Mouse (Mus musculus): ENCODE measurements around the gene Elf2. TPM values are rescaled to one million over a fixed set of nuclear protein-coding genes. Genes with fewer than 3 reads are reported as not detected.

Elf2 gene
- polyA plus RNA-seq, 1 experiment: 54.0 TPM

- TF ChIP-seq CTCF (IDR thresholded peaks at IDR 0.05; ENCODE audit: low read depth, low read length) (no peak), POLR2A (IDR thresholded peaks at IDR 0.05; ENCODE audit: borderline replicate concordance, low read depth, low read length) (no peak)
- Histone ChIP-seq H3K27ac (ENCODE audit: insufficient read depth, low read depth, low read length) (no peak overlapping the region), H3K4me3 (ENCODE audit: insufficient read depth, low read length) (peak overlapping the region; percentile 58), H3K4me1 (ENCODE audit: control insufficient read depth, insufficient read depth, low read length) (peaks cover 4% of the 10 kb centered on the region)
These were observed 37.6 kb upstream of the Elf2 start for GRCm38 (mm10) chr3:51377878-51378664.

GRCm38 (mm10) chr3:51375307-51376265 is 35.1 kb upstream of the Elf2 start:
- Histone ChIP-seq H3K27ac (ENCODE audit: insufficient read depth, low read depth, low read length) (no peak overlapping the region), H3K4me3 (ENCODE audit: insufficient read depth, low read length) (no peak overlapping the region), H3K4me1 (ENCODE audit: control insufficient read depth, insufficient read depth, low read length) (peaks cover 4% of the 10 kb centered on the region)
- no peak for TF ChIP-seq CTCF (IDR thresholded peaks at IDR 0.05; ENCODE audit: low read depth, low read length)
- TF ChIP-seq POLR2A (IDR thresholded peaks at IDR 0.05; ENCODE audit: borderline replicate concordance, low read depth, low read length): no peak

GRCm38 (mm10) chr3:51373544-51373943 is 33.1 kb upstream of the Elf2 start:
- TF ChIP-seq CTCF (IDR thresholded peaks at IDR 0.05; ENCODE audit: low read depth, low read length) (no peak), POLR2A (IDR thresholded peaks at IDR 0.05; ENCODE audit: borderline replicate concordance, low read depth, low read length) (no peak)
- Histone ChIP-seq H3K27ac (ENCODE audit: insufficient read depth, low read depth, low read length) (no peak overlapping the region), H3K4me1 (ENCODE audit: control insufficient read depth, insufficient read depth, low read length) (peaks cover 3% of the 10 kb centered on the region), H3K4me3 (ENCODE audit: insufficient read depth, low read length) (no peak overlapping the region)

GRCm38 (mm10) chr3:51372883-51373282 is 32.4 kb upstream of the Elf2 start:
- Histone ChIP-seq H3K4me3 (ENCODE audit: insufficient read depth, low read length) (no peak overlapping the region), H3K27ac (ENCODE audit: insufficient read depth, low read depth, low read length) (no peak overlapping the region), H3K4me1 (ENCODE audit: control insufficient read depth, insufficient read depth, low read length) (no peaks in the 10 kb centered on the region)
- no peak for TF ChIP-seq POLR2A (IDR thresholded peaks at IDR 0.05; ENCODE audit: borderline replicate concordance, low read depth, low read length)
- TF ChIP-seq CTCF (IDR thresholded peaks at IDR 0.05; ENCODE audit: low read depth, low read length): no peak

- H3K27ac ChIP-seq (ENCODE audit: insufficient read depth, low read depth, low read length): no peak overlapping the region
- TF ChIP-seq CTCF (IDR thresholded peaks at IDR 0.05; ENCODE audit: low read depth, low read length) (no peak), POLR2A (IDR thresholded peaks at IDR 0.05; ENCODE audit: borderline replicate concordance, low read depth, low read length) (no peak)
These were observed 31.4 kb upstream of the Elf2 start for GRCm38 (mm10) chr3:51371826-51372225.

GRCm38 (mm10) chr3:51368011-51368410 is 27.5 kb upstream of the Elf2 start:
- H3K27ac ChIP-seq (ENCODE audit: insufficient read depth, low read depth, low read length): no peak overlapping the region
- H3K4me1 ChIP-seq (ENCODE audit: control insufficient read depth, insufficient read depth, low read length): no peaks in the 10 kb centered on the region
- H3K4me3 ChIP-seq (ENCODE audit: insufficient read depth, low read length): no peak overlapping the region
- no peak for TF ChIP-seq POLR2A (IDR thresholded peaks at IDR 0.05; ENCODE audit: borderline replicate concordance, low read depth, low read length)
- no peak for TF ChIP-seq CTCF (IDR thresholded peaks at IDR 0.05; ENCODE audit: low read depth, low read length)

More at GRCm38 (mm10) chr3:51371826-51372225, 31.4 kb upstream of the Elf2 start:
- Histone ChIP-seq H3K4me3 (ENCODE audit: insufficient read depth, low read length) (no peak overlapping the region), H3K4me1 (ENCODE audit: control insufficient read depth, insufficient read depth, low read length) (no peaks in the 10 kb centered on the region)

GRCm38 (mm10) chr3:51366926-51367325 is 26.5 kb upstream of the Elf2 start:
- Histone ChIP-seq H3K4me3 (ENCODE audit: insufficient read depth, low read length) (no peak overlapping the region), H3K27ac (ENCODE audit: insufficient read depth, low read depth, low read length) (no peak overlapping the region), H3K4me1 (ENCODE audit: control insufficient read depth, insufficient read depth, low read length) (no peaks in the 10 kb centered on the region)
- TF ChIP-seq CTCF (IDR thresholded peaks at IDR 0.05; ENCODE audit: low read depth, low read length) (no peak), POLR2A (IDR thresholded peaks at IDR 0.05; ENCODE audit: borderline replicate concordance, low read depth, low read length) (no peak)

GRCm38 (mm10) chr3:51365517-51365882 is 25.0 kb upstream of the Elf2 start:
- no peak for TF ChIP-seq POLR2A (IDR thresholded peaks at IDR 0.05; ENCODE audit: borderline replicate concordance, low read depth, low read length)
- TF ChIP-seq CTCF (IDR thresholded peaks at IDR 0.05; ENCODE audit: low read depth, low read length): no peak
- Histone ChIP-seq H3K4me3 (ENCODE audit: insufficient read depth, low read length) (peak overlapping the region; percentile 57; the same call in 1 of the 2 replicates), H3K27ac (ENCODE audit: insufficient read depth, low read depth, low read length) (no peak overlapping the region), H3K4me1 (ENCODE audit: control insufficient read depth, insufficient read depth, low read length) (no peaks in the 10 kb centered on the region)

- TF ChIP-seq CTCF (IDR thresholded peaks at IDR 0.05; ENCODE audit: low read depth, low read length): peak; percentile 76
- TF ChIP-seq POLR2A (IDR thresholded peaks at IDR 0.05; ENCODE audit: borderline replicate concordance, low read depth, low read length): no peak
- H3K27ac ChIP-seq (ENCODE audit: insufficient read depth, low read depth, low read length): no peak overlapping the region
- H3K4me3 ChIP-seq (ENCODE audit: insufficient read depth, low read length): peak overlapping the region; percentile 57
- H3K4me1 ChIP-seq (ENCODE audit: control insufficient read depth, insufficient read depth, low read length): no peaks in the 10 kb centered on the region
These were observed 24.4 kb upstream of the Elf2 start for GRCm38 (mm10) chr3:51364703-51365516.

Data from bone marrow macrophage, adult 2 months (primary cell).